Mouse (Mus musculus) myocyte (in vitro differentiated cells): ENCODE measurements at regions not wholly inside any gene's neighbourhood (a gene's known extent, or its start where the extent isn't known, plus 50 kb on each side); places are given as distances from the start of the nearest gene placed in this dataset.

Experiments
- MAX ChIP-seq: IDR thresholded peaks from one replicate; pipeline ENCODE4 v1.6.1; 2011; ENCODE audit warnings: low read depth, mild to moderate bottlenecking, control low read depth
- POLR2A ChIP-seq: IDR thresholded peaks from one replicate; pipeline ENCODE4 v1.6.1; 2011; ENCODE audit warnings: low read depth, mild to moderate bottlenecking, control low read depth, moderate library complexity; ENCODE audit not compliant: insufficient read length
- TCF3 ChIP-seq: IDR thresholded peaks from one replicate; pipeline ENCODE4 v1.6.1; 2011; ENCODE audit warnings: low read depth, control low read depth; ENCODE audit not compliant: insufficient read length
- USF1 ChIP-seq: IDR thresholded peaks from one replicate; pipeline ENCODE4 v1.6.1; 2011; ENCODE audit warnings: low read depth, mild to moderate bottlenecking, control low read depth, moderate library complexity

DNA sequence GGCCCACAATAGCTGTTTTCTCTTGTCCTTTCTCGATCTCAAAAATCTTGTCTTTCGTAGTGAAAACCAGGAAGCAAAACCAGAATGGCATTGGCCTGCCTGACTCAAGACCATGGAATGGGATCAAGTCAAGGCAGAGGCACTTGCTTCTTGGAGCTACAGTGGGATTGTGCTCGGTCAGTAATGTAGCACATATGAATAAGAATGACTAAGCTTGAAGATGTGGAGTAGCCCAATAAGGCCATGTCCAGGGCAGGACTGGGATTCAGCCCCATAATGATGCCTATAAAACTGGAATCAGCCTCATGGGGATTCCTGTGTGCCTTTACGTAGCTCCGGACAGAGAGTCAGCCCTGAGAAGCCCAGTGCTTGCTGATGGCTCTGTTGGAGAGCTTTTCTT lies 347.2 kb upstream of the Ubash3b start:
- TF ChIP-seq POLR2A: no peak
- TF ChIP-seq MAX: no peak
- TF ChIP-seq USF1: no peak
- TF ChIP-seq TCF3: no peak
